Mouse (Mus musculus) CH12.LX (cell line): ENCODE results near the gene Col9a2. TPM values are rescaled to one million over a fixed set of nuclear protein-coding genes. Genes with fewer than 3 reads are reported as not detected.
A peak's percentile ranks its signal among the peaks of the same experiment; 100 is the strongest.

ENCODE experiments used
- DNase-seq: peaks from one replicate; pipeline ENCODE4 v3.0.0-alpha.2; 2013; ENCODE audit errors: extremely low read depth
- H3K27ac ChIP-seq: 2 replicates; pipeline ENCODE4 v1.5.1; 2012; ENCODE audit warnings: low read depth, mild to moderate bottlenecking, control low read depth, moderate library complexity; ENCODE audit not compliant: insufficient read depth
- H3K27me3 ChIP-seq: replicated peaks from 2 replicates; pipeline ENCODE3; 2012; ENCODE audit warnings: inconsistent platforms
- H3K36me3 ChIP-seq, 2 experiments: replicated peaks in 1 of 2; 2 replicates each; pipeline versions ENCODE3 to v1.6.1; 2012; ENCODE audit warnings: inconsistent platforms in 1 of 2, low read length in 1 of 2, mild to moderate bottlenecking in 1 of 2, mixed read lengths in 1 of 2, moderate library complexity in 1 of 2; ENCODE audit not compliant: control insufficient read depth in 1 of 2, insufficient read depth in 1 of 2
- H3K4me1 ChIP-seq, 2 experiments: 2 replicates each; pipeline ENCODE4 v1.6.1; 2012; ENCODE audit warnings: inconsistent platforms in 1 of 2, moderate library complexity in 1 of 2; ENCODE audit not compliant: insufficient read depth in 2 of 2, control insufficient read depth in 1 of 2
- H3K4me2 ChIP-seq: 2 replicates; pipeline ENCODE4 v1.6.1; 2012; ENCODE audit warnings: low read depth, mild to moderate bottlenecking, control low read depth; ENCODE audit not compliant: poor library complexity, insufficient read depth, severe bottlenecking
- H3K4me3 ChIP-seq, 3 experiments: fragments of 150-350 bp in 1 of 3; sonication (generic) in 1 of 3; replicated peaks in 1 of 3; 2 replicates each; pipeline versions ENCODE3 to v1.5.1; 2011 to 2012; ENCODE audit warnings: low read depth in 2 of 3, low read length in 2 of 3, mild to moderate bottlenecking in 2 of 3, moderate library complexity in 2 of 3, control low read depth in 1 of 3, improper control_type of control experiment in 1 of 3, inconsistent platforms in 1 of 3, mixed read lengths in 1 of 3; ENCODE audit not compliant: poor library complexity in 1 of 3
- H3K79me2 ChIP-seq: replicated peaks from 2 replicates; pipeline ENCODE4 v1.6.1; 2012; ENCODE audit warnings: mild to moderate bottlenecking, moderate library complexity; ENCODE audit not compliant: control insufficient read depth, poor library complexity, insufficient read depth, severe bottlenecking; ENCODE audit errors: extremely low read depth
- H3K9ac ChIP-seq: 2 replicates; pipeline ENCODE4 v1.6.1; 2012; ENCODE audit warnings: low read depth, mild to moderate bottlenecking, control low read depth, moderate library complexity; ENCODE audit not compliant: insufficient read depth
- H3K9me3 ChIP-seq: replicated peaks from 2 replicates; pipeline ENCODE3; 2012; ENCODE audit warnings: low read length, inconsistent platforms, mixed read lengths
- BHLHE40 ChIP-seq: IDR thresholded peaks from 2 replicates; pipeline ENCODE4 v1.6.1; 2011; ENCODE audit warnings: mild to moderate bottlenecking, low read depth, low read length, improper control_type of control experiment
- CTCF ChIP-seq, 2 experiments: IDR thresholded peaks in 1 of 2; conservative IDR thresholded peaks in 1 of 2; 2 replicates each; pipeline ENCODE4 v1.5.1; 2011 to 2012; ENCODE audit warnings: low read depth in 2 of 2, low read length in 2 of 2, improper control_type of control experiment in 1 of 2, inconsistent platforms in 1 of 2, mild to moderate bottlenecking in 1 of 2, moderate library complexity in 1 of 2
- E2F4 ChIP-seq: IDR thresholded peaks from 2 replicates; pipeline ENCODE4 v1.6.1; 2011; ENCODE audit warnings: low read depth, low read length, improper control_type of control experiment; ENCODE audit not compliant: insufficient replicate concordance
- ELF1 ChIP-seq: IDR thresholded peaks from 2 replicates; pipeline ENCODE4 v1.6.1; 2014; ENCODE audit warnings: low read depth, mild to moderate bottlenecking, inconsistent platforms, low read length, improper control_type of control experiment
- EP300 ChIP-seq: IDR thresholded peaks from 2 replicates; pipeline ENCODE4 v1.6.1; 2011; ENCODE audit warnings: low read length, improper control_type of control experiment
- ETS1 ChIP-seq: conservative IDR thresholded peaks from 2 replicates; pipeline ENCODE4 v1.6.1; 2012; ENCODE audit warnings: low read depth, mild to moderate bottlenecking, inconsistent platforms, low read length, improper control_type of control experiment, moderate library complexity
- HCFC1 ChIP-seq: IDR thresholded peaks from 2 replicates; pipeline ENCODE4 v1.6.1; 2012; ENCODE audit warnings: low read depth, mild to moderate bottlenecking, inconsistent platforms, low read length, improper control_type of control experiment
- IRF4 ChIP-seq: IDR thresholded peaks from 2 replicates; pipeline ENCODE4 v1.6.1; 2014; ENCODE audit warnings: low read depth, mild to moderate bottlenecking, inconsistent platforms, low read length, improper control_type of control experiment
- JUN ChIP-seq: IDR thresholded peaks from 2 replicates; pipeline ENCODE4 v1.6.1; 2011; ENCODE audit warnings: low read depth, mild to moderate bottlenecking, low read length, improper control_type of control experiment, moderate library complexity; ENCODE audit not compliant: insufficient read depth
- MAFK ChIP-seq: IDR thresholded peaks from 2 replicates; pipeline ENCODE4 v1.6.1; 2011; ENCODE audit warnings: low read length, improper control_type of control experiment; ENCODE audit not compliant: insufficient replicate concordance
- MAX ChIP-seq: IDR thresholded peaks from 2 replicates; pipeline ENCODE4 v1.6.1; 2011; ENCODE audit warnings: low read length, improper control_type of control experiment
- MAZ ChIP-seq: IDR thresholded peaks from 2 replicates; pipeline ENCODE4 v1.6.1; 2012; ENCODE audit warnings: low read depth, mild to moderate bottlenecking, inconsistent platforms, low read length, improper control_type of control experiment, moderate library complexity
- MEF2A ChIP-seq: IDR thresholded peaks from 2 replicates; pipeline ENCODE4 v1.6.1; 2014; ENCODE audit warnings: low read depth, mild to moderate bottlenecking, inconsistent platforms, low read length, improper control_type of control experiment, borderline replicate concordance
- MYC ChIP-seq: IDR thresholded peaks from 2 replicates; pipeline ENCODE4 v1.6.1; 2011; ENCODE audit warnings: low read depth, mild to moderate bottlenecking, improper control_type of control experiment, low read length
- NELFE ChIP-seq: IDR thresholded peaks from 2 replicates; pipeline ENCODE4 v1.6.1; 2011; ENCODE audit warnings: low read depth, low read length, improper control_type of control experiment
- SIN3A ChIP-seq: IDR thresholded peaks from 2 replicates; pipeline ENCODE4 v1.6.1; 2012; ENCODE audit warnings: low read length, improper control_type of control experiment, inconsistent platforms
- TCF12 ChIP-seq: IDR thresholded peaks from 2 replicates; pipeline ENCODE4 v1.6.1; 2014; ENCODE audit warnings: low read depth, mild to moderate bottlenecking, inconsistent platforms, low read length, improper control_type of control experiment
- USF1 ChIP-seq: IDR thresholded peaks from 2 replicates; pipeline ENCODE4 v1.6.1; 2014; ENCODE audit warnings: low read depth, mild to moderate bottlenecking, inconsistent platforms, low read length, improper control_type of control experiment
- ZC3H11A ChIP-seq: IDR thresholded peaks from 2 replicates; pipeline ENCODE4 v1.6.1; 2012; ENCODE audit warnings: low read depth, mild to moderate bottlenecking, inconsistent platforms, low read length, improper control_type of control experiment
- ZNF384 ChIP-seq: IDR thresholded peaks from 2 replicates; pipeline ENCODE4 v1.6.1; 2012; ENCODE audit warnings: low read depth, low read length, improper control_type of control experiment, inconsistent platforms
- dilution Hi-C: fragments of 300-500 bp; cut with MboI; formaldehyde crosslinking; loops from 2 replicates; pipeline ENCODE4 v1.14.3; 2020; ENCODE audit warnings: low sequenced_read_pairs; ENCODE audit not compliant: extremely low pct_unique_long_range_greater_than_20kb, extremely low pct_ligation_motif_present
- in situ Hi-C: fragments of 300-500 bp; cut with MboI; formaldehyde crosslinking; loops from 3 replicates; pipeline ENCODE4 v1.14.3; 2019; ENCODE audit warnings: low sequenced_read_pairs, low pct_ligation_motif_present, low pct_unique_long_range_greater_than_20kb, mixed read lengths
- polyA plus RNA-seq: library from polyadenylated mRNA; unstranded; fragments of >175 nt; gene quantifications from 2 replicates; pipeline ENCODE4 v1.2.1, GENCODE M21; 2012; ENCODE audit warnings: low read depth; ENCODE audit not compliant: insufficient read length
- total RNA-seq, 2 experiments: library from RNA; depleted of rRNA; stranded (reverse); fragments of 300-350 nt in 1 of 2; fragments of >200 nt in 1 of 2; gene quantifications; 2 replicates each; pipeline ENCODE4 v1.2.3; 2012 to 2014

Gene Col9a2
- total and polyA plus RNA-seq, 3 experiments: not detected

- in situ Hi-C loops (no loop called here), dilution Hi-C loops (no loop called here)
- Histone ChIP-seq H3K27me3 (no peaks in the 10 kb centered on the region), H3K9me3 (no peaks in the 10 kb centered on the region), H3K79me2 (peaks cover 76% of the 10 kb centered on the region), H3K9ac (peak overlapping the region; percentile 55; the same call in 1 of the 2 replicates), H3K4me2 (peak overlapping the region; percentile 95), H3K4me3 (no peak overlapping the region), H3K27ac (peak overlapping the region; percentile 96), H3K36me3 (peaks cover 0 to 16% of the 10 kb centered on the region in 2 experiments), H3K4me1 (peaks cover 26 to 91% of the 10 kb centered on the region in 2 experiments)
- no peak for DNase-seq
- TF ChIP-seq EP300 (0 out of 2 replicates have a peak, but pooled peaks have one; percentile 1), ZNF384 (peak; percentile 51; the same call in 1 of the 2 replicates), SIN3A (peak; percentile 24; the same call in 1 of the 2 replicates), HCFC1 (no peak), MEF2A (peak; percentile 13; the same call in 1 of the 2 replicates), MAX (0 out of 2 replicates have a peak, but pooled peaks have one; percentile 7)
Measured at GRCm38 (mm10) chr4:121003611-121004091, 35.5 kb upstream of the Col9a2 start.

- H3K27ac ChIP-seq: peak overlapping the region; percentile 96
- no peak for DNase-seq
- H3K79me2 ChIP-seq: peaks cover 86% of the 10 kb centered on the region
- peak overlapping the region; percentile 95 for H3K4me2 ChIP-seq
- H3K4me1 ChIP-seq: peaks cover 33 to 93% of the 10 kb centered on the region in 2 experiments
- H3K9ac ChIP-seq: no peak overlapping the region
- peaks cover 0 to 15% of the 10 kb centered on the region in 2 experiments for H3K36me3 ChIP-seq
- dilution Hi-C loops: no loop called here
- no peaks in the 10 kb centered on the region for H3K27me3 ChIP-seq
- in situ Hi-C loops: no loop called here
- TF ChIP-seq MEF2A (peak; percentile 82; the same call in 1 of the 2 replicates), BHLHE40 (peak; percentile 69), EP300 (peak; percentile 61), NELFE (no peak), MAFK (no peak; the same call in 1 of the 2 replicates), MAZ (peak; percentile 26; the same call in 1 of the 2 replicates), ETS1 (peak; percentile 56; the same call in 1 of the 2 replicates), USF1 (no peak), E2F4 (no peak), JUN (no peak), CTCF (conservative IDR thresholded peaks at IDR 0.05 in 1 of 2, IDR thresholded peaks at IDR 0.05 in 1 of 2; ENCODE audit: low read depth in 2 of 2, low read length in 2 of 2) (no peak), IRF4 (peak; percentile 65), TCF12 (0 out of 2 replicates have a peak, but pooled peaks have one; percentile 27), MYC (0 out of 2 replicates have a peak, but pooled peaks have one; percentile 42), HCFC1 (no peak), ELF1 (peak; percentile 32; the same call in 1 of the 2 replicates), ZC3H11A (no peak)
- peak overlapping the region in 2 of 3 experiments; percentile 5 to 39 for H3K4me3 ChIP-seq
- H3K9me3 ChIP-seq: no peaks in the 10 kb centered on the region
Measured at GRCm38 (mm10) chr4:121004679-121005078, 34.5 kb upstream of the Col9a2 start.
